Mouse (Mus musculus) regulatory T cell (primary cell): ENCODE results near the gene Depdc1a.
"Not testable (repeated sequence)": the region's sequence is repeated elsewhere in the genome, so short reads cannot be mapped to it uniquely, and the experiment has no call there.

ENCODE experiments used
- in situ Hi-C: fragments of 300-600 bp; cut with MboI, MseI; formaldehyde crosslinking; loops from one replicate; pipeline ENCODE4 v1.15.1; 2025; ENCODE audit warnings: high pct_unique_total_duplicates

Depdc1a gene

GRCm38 (mm10) chr3:159495243-159495801, at the start of gene Depdc1a:
Depdc1a (plus strand) TSS chr3:159495433.
- in situ Hi-C loops: no loop called here

- in situ Hi-C loops: no loop called here
Observed at GRCm38 (mm10) chr3:159470059-159470458, 25.2 kb upstream of the Depdc1a start.

DNA sequence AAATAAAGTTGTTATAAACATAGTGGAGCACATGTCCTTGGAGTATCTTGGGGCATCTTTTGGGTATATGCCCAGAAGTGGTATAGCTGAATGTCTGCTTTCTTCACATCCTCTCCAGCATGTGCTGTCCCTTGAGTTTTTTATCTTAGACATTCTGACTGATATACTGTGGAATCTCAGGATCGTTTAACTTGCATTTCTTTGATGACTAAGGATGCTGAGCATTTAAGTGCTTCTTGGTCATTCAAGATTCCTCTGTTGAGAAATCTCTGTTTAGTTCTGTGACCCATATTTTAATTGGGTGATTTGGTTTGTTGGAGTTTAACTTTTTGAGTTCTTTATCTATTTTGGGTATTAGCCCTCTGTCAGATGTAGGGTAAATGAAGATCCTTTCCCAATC, 19.8 kb upstream of the Depdc1a start:
- in situ Hi-C loops: no loop called here

- in situ Hi-C loops: no loop called here
Observed at GRCm38 (mm10) chr3:159477250-159477962, 17.8 kb upstream of the Depdc1a start.

DNA sequence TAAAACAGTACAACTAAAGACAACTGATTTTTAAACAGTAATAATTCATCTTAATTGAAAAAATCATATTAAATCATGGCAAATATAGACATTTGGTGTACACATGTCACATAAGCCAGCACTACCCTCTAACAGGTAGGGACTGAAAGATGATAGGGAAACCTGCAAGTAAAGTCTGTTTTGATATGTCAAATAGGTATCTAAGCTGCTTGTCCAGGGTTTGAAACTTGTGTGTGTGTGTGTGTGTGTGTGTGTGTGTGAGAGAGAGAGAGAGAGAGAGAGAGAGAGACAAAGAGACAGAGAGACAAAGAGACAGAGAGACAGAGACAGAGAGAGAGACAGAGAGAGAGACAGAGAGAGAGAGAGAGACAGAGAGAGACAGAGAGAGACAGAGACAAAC, 524 bp upstream of the Depdc1a start:
- in situ Hi-C loops: not testable (repeated sequence)

DNA sequence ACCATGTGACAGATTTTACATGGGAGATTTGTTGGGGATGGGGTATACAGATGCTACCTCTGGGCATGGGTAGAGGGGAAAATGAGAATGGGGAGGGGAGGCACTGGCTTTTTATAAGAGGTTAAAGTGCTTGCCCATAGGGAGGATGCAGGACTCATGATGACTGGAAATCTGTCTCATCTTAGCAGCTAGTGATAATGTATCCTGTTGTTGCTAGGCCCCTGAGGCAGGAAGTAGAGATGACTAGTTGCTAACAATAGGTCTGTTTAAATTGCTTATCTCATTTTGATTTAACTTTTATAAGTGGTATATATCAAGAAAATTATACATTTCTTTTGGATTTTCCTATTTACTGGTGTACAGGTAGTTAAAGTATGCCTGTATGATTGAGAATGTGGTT, 13.7 kb downstream of the Depdc1a start:
- in situ Hi-C loops: no loop called here

DNA sequence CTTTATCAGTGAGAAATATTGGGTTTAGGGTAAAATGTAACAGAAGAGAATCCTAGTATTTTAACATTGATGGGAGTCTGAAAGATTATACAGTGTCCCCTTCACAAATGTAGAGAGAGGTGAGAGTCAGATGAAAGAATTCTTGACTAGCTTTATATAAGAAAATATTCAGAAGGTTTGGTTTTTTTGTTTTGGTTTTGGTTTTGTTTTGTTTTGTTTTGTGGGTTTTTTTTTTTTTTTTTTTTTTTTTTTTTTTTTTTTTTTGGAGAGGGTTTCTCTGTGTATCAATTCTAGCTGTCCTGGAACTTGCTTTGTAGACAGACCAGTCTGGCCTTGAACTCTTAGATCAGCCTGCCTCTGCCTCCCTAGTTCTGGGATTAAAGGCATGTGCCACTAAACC, 33.3 kb downstream of the Depdc1a start:
- in situ Hi-C loops: no loop called here

- in situ Hi-C loops: no loop called here
Observed at GRCm38 (mm10) chr3:159548303-159548702, 53.1 kb downstream of the Depdc1a start.

- in situ Hi-C loops: no loop called here
Observed at GRCm38 (mm10) chr3:159550224-159550623, 55.0 kb downstream of the Depdc1a start.
